Mouse (Mus musculus): ENCODE data around the gene Olfr558. TPM values are rescaled to one million over a fixed set of nuclear protein-coding genes. Genes with fewer than 3 reads are reported as not detected.

Olfr558 gene
- polyA plus RNA-seq, 1 experiment from 2014 or later, result not detected

DNA sequence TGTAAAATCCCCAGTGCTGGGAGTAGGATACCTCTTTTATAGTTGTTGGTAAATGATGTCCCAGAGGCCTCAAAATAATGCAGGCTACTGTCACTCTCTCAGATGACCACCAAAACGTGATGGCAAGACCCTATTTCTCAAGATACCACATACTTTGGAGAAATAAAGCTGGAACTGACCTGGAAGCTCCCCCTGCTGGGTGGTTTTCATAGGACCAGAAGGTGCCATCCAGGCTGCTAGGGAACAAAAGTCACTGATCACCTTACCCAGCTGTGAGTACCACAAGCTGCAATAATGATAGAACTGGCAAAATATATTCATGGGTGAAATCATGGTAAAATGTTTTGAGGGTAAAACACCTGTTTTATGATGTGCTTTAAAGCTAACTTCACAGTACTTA, 50.1 kb downstream of the Olfr558 start:
- Histone ChIP-seq H3K4me3 (no peak overlapping the region), H3K9me3 (no peaks in the 10 kb centered on the region), H3K36me3 (replicated peaks) (no peaks in the 10 kb centered on the region), H3K27ac (no peak overlapping the region), H3K4me1 (no peaks in the 10 kb centered on the region), H3K27me3 (ENCODE audit: poor library complexity, severe bottlenecking) (no peaks in the 10 kb centered on the region)
- 30% methylated on average over 1 of the region's 1 CpGs for WGBS
- no peak for DNase-seq (ENCODE audit: extremely low spot score, low spot score)

DNA sequence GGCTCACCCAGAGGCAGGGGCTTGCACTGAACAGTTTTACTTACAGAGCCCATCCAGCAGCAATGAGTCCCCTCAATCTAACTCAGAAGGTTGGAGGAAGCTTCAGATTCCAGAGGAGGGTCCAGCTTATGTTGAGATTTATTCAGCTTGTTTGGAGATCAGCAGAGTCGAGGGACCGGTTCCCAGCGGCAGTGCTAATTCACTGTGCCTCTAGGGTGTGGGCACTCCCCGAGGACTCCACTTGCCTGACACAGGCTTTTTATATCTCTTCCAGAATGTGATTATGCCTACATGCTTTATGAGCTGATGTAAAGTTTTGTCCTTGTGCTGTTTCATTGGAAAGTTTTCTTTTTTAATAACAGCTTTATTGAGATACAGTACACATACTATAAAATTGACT, 57.3 kb downstream of the Olfr558 start, which contains the start of the genes Olfr560 and Olfr78:
Olfr560 (minus strand) TSS at position 101 of the 400 bp plus-strand sequence.
Olfr78 (minus strand) TSS at position 206 of the 400 bp plus-strand sequence.
- no peaks in the 10 kb centered on the region for H3K36me3 ChIP-seq (replicated peaks)
- H3K9me3 ChIP-seq, result no peaks in the 10 kb centered on the region
- 84% methylated on average over 4 of the region's 4 CpGs for whole genome bisulfite sequencing
- H3K4me1 ChIP-seq, result no peaks in the 10 kb centered on the region
- no peak within 1 kb of the TSS for H3K4me3 ChIP-seq
- no peak for DNase-seq (ENCODE audit: extremely low spot score, low spot score)
- no peak within 1 kb of the TSS for H3K27ac ChIP-seq
- H3K27me3 ChIP-seq (ENCODE audit: poor library complexity, severe bottlenecking), result no peaks in the 10 kb centered on the region

Other genes with a start within 250 kb of the Olfr558 start
- gene Olfr543, start 220.5 kb upstream of the Olfr558 start, polyA plus RNA-seq (2016; fragmentation: Nextera tagmentation; extraction: Ambion mirVana), result 0.19 and 0.55 TPM in 2 replicates
- 0.06 and 0.14 TPM in 2 replicates for gene Olfr544, start 213.9 kb upstream of the Olfr558 start, polyA plus RNA-seq (2016; fragmentation: Nextera tagmentation; extraction: Ambion mirVana)
- gene Olfr545, start 202.6 kb upstream of the Olfr558 start, polyA plus RNA-seq (2016; fragmentation: Nextera tagmentation; extraction: Ambion mirVana), result 0.05 and 0.17 TPM in 2 replicates
- not detected in 2 replicates for gene Olfr547, start 167.5 kb upstream of the Olfr558 start, polyA plus RNA-seq (2016; fragmentation: Nextera tagmentation; extraction: Ambion mirVana)
- not detected in 2 replicates for gene Olfr548-ps1, start 161.3 kb upstream of the Olfr558 start, polyA plus RNA-seq (2016; fragmentation: Nextera tagmentation; extraction: Ambion mirVana)
- not detected in 2 replicates for gene Olfr549, start 152.3 kb upstream of the Olfr558 start, polyA plus RNA-seq (2016; fragmentation: Nextera tagmentation; extraction: Ambion mirVana)
- gene Trim21, start 136.7 kb upstream of the Olfr558 start, polyA plus RNA-seq (2016; fragmentation: Nextera tagmentation; extraction: Ambion mirVana), result 0.25 and 0.33 TPM in 2 replicates
- gene Olfr550, start 130.8 kb upstream of the Olfr558 start, polyA plus RNA-seq (2016; fragmentation: Nextera tagmentation; extraction: Ambion mirVana), result not detected in 2 replicates
- not detected in 2 replicates for gene Olfr551, start 110.3 kb upstream of the Olfr558 start, polyA plus RNA-seq (2016; fragmentation: Nextera tagmentation; extraction: Ambion mirVana)
- not detected in 2 replicates for gene Olfr552, start 104.4 kb upstream of the Olfr558 start, polyA plus RNA-seq (2016; fragmentation: Nextera tagmentation; extraction: Ambion mirVana)
- gene Olfr553, start 84.0 kb upstream of the Olfr558 start, polyA plus RNA-seq (2016; fragmentation: Nextera tagmentation; extraction: Ambion mirVana), result not detected in 2 replicates
- not detected in 2 replicates for gene Olfr554, start 63.8 kb upstream of the Olfr558 start, polyA plus RNA-seq (2016; fragmentation: Nextera tagmentation; extraction: Ambion mirVana)
- not detected in 2 replicates for gene Olfr555, start 43.4 kb upstream of the Olfr558 start, polyA plus RNA-seq (2016; fragmentation: Nextera tagmentation; extraction: Ambion mirVana)
- gene Olfr556, start 37.3 kb upstream of the Olfr558 start, polyA plus RNA-seq (2016; fragmentation: Nextera tagmentation; extraction: Ambion mirVana), result not detected in 2 replicates
- gene Trim68, start 14.9 kb upstream of the Olfr558 start, polyA plus RNA-seq (2016; fragmentation: Nextera tagmentation; extraction: Ambion mirVana), result 9.3 and 10.9 TPM in 2 replicates
- not detected in 2 replicates for gene Olfr557, start 6.3 kb upstream of the Olfr558 start, polyA plus RNA-seq (2016; fragmentation: Nextera tagmentation; extraction: Ambion mirVana)
- not detected in 2 replicates for gene Olfr33, start 16.9 kb downstream of the Olfr558 start, polyA plus RNA-seq (2016; fragmentation: Nextera tagmentation; extraction: Ambion mirVana)
- gene Olfr559, start 25.3 kb downstream of the Olfr558 start, polyA plus RNA-seq (2016; fragmentation: Nextera tagmentation; extraction: Ambion mirVana), result not detected in 2 replicates
- not detected in 2 replicates for gene Olfr560, start 57.2 kb downstream of the Olfr558 start, polyA plus RNA-seq (2016; fragmentation: Nextera tagmentation; extraction: Ambion mirVana)
- not detected in 2 replicates for gene Olfr78, start 57.3 kb downstream of the Olfr558 start, polyA plus RNA-seq (2016; fragmentation: Nextera tagmentation; extraction: Ambion mirVana)
- not detected in 2 replicates for gene Olfr561, start 69.0 kb downstream of the Olfr558 start, polyA plus RNA-seq (2016; fragmentation: Nextera tagmentation; extraction: Ambion mirVana)
- not detected in 2 replicates for gene Olfr564, start 101.3 kb downstream of the Olfr558 start, polyA plus RNA-seq (2016; fragmentation: Nextera tagmentation; extraction: Ambion mirVana)
- not detected in 2 replicates for gene Olfr566, start 156.6 kb downstream of the Olfr558 start, polyA plus RNA-seq (2016; fragmentation: Nextera tagmentation; extraction: Ambion mirVana)
- not detected in 2 replicates for gene Olfr568, start 174.9 kb downstream of the Olfr558 start, polyA plus RNA-seq (2016; fragmentation: Nextera tagmentation; extraction: Ambion mirVana)
- gene Olfr569, start 188.7 kb downstream of the Olfr558 start, polyA plus RNA-seq (2016; fragmentation: Nextera tagmentation; extraction: Ambion mirVana), result not detected in 2 replicates
- gene Olfr570, start 192.4 kb downstream of the Olfr558 start, polyA plus RNA-seq (2016; fragmentation: Nextera tagmentation; extraction: Ambion mirVana), result not detected in 2 replicates
- not detected in 2 replicates for gene Olfr571, start 215.3 kb downstream of the Olfr558 start, polyA plus RNA-seq (2016; fragmentation: Nextera tagmentation; extraction: Ambion mirVana)
- gene Olfr572, start 222.2 kb downstream of the Olfr558 start, polyA plus RNA-seq (2016; fragmentation: Nextera tagmentation; extraction: Ambion mirVana), result not detected in 2 replicates
- gene Olfr573-ps1, start 240.4 kb downstream of the Olfr558 start, polyA plus RNA-seq (2016; fragmentation: Nextera tagmentation; extraction: Ambion mirVana), result not detected in 2 replicates
- not detected in 2 replicates for gene Olfr574, start 246.3 kb downstream of the Olfr558 start, polyA plus RNA-seq (2016; fragmentation: Nextera tagmentation; extraction: Ambion mirVana)